Mouse (Mus musculus) thymus, adult 2 months (tissue): ENCODE data around the gene Cish.

Source experiments
- CTCF ChIP-seq: fragments of 200-500 bp; IDR thresholded peaks from 2 replicates; pipeline ENCODE4 v1.5.1; 2012; ENCODE audit warnings: mild to moderate bottlenecking, control low read depth, low read length, moderate library complexity, borderline replicate concordance; ENCODE audit not compliant: control insufficient read depth, poor library complexity, insufficient read depth; ENCODE audit errors: extremely low read depth
- POLR2A ChIP-seq: fragments of 200-500 bp; IDR thresholded peaks from 2 replicates; pipeline ENCODE4 v1.6.1; 2012; ENCODE audit warnings: mild to moderate bottlenecking, low read length, control low read depth, moderate library complexity; ENCODE audit not compliant: control insufficient read depth, poor library complexity, insufficient read depth; ENCODE audit errors: extremely low read depth

GRCm38 (mm10) chr9:107289211-107290076 is 6.4 kb upstream of the Cish start, which contains the start of gene Mapkapk3:
- TF ChIP-seq CTCF (peak; percentile 64; the same call in 1 of the 2 replicates), POLR2A (no peak)
